Mouse (Mus musculus): ENCODE measurements at regions not wholly inside any gene's neighbourhood (a gene's known extent, or its start where the extent isn't known, plus 50 kb on each side); places are given as distances from the start of the nearest gene placed in this dataset.

- no peak overlapping the region for H3K9ac ChIP-seq (ENCODE audit: control insufficient read depth, low read depth, low read length, poor library complexity, severe bottlenecking)
- no peaks in the 10 kb centered on the region for H3K36me3 ChIP-seq (ENCODE audit: control insufficient read depth in 1 of 2, insufficient read depth in 2 of 2, low read length in 2 of 2)
- H3K27ac ChIP-seq (ENCODE audit: control insufficient read depth, low read depth, low read length) = no peak overlapping the region
- H3K79me2 ChIP-seq (ENCODE audit: control insufficient read depth, insufficient read depth, low read length, poor library complexity) = no peaks in the 10 kb centered on the region
- DNase-seq (ENCODE audit: low read depth, low spot score) = no peak
- H3K9me3 ChIP-seq (replicated peaks; ENCODE audit: insufficient read depth, low read length) = no peaks in the 10 kb centered on the region
- TF ChIP-seq MAX (IDR thresholded peaks at IDR 0.05; ENCODE audit: low read length) (no peak), USF2 (IDR thresholded peaks at IDR 0.05; ENCODE audit: borderline replicate concordance in 1 of 2, insufficient read depth in 1 of 2, low read depth in 1 of 2, low read length in 2 of 2) (no peak), BHLHE40 (IDR thresholded peaks at IDR 0.05; ENCODE audit: borderline replicate concordance, low read depth, low read length) (no peak), RCOR1 (IDR thresholded peaks at IDR 0.05; ENCODE audit: low read depth, low read length) (no peak), JUND (IDR thresholded peaks at IDR 0.05; ENCODE audit: low read depth, low read length) (no peak), UBTF (IDR thresholded peaks at IDR 0.05; ENCODE audit: borderline replicate concordance, insufficient read depth, low read depth, low read length) (no peak), CHD1 (IDR thresholded peaks at IDR 0.05; ENCODE audit: low read depth, low read length) (no peak), EP300 (IDR thresholded peaks at IDR 0.05; ENCODE audit: low read depth in 1 of 2, low read length in 2 of 2) (no peak), MXI1 (IDR thresholded peaks at IDR 0.05; ENCODE audit: low read depth, low read length) (no peak), CTCF (IDR thresholded peaks at IDR 0.05 in 2 of 3, conservative IDR thresholded peaks at IDR 0.05 in 1 of 3; ENCODE audit: control insufficient read depth in 1 of 3, insufficient read depth in 1 of 3, low read depth in 2 of 3, low read length in 3 of 3, poor library complexity in 1 of 3, severe bottlenecking in 1 of 3) (no peak), GABPA (IDR thresholded peaks at IDR 0.05; ENCODE audit: low read depth, low read length) (no peak), ZKSCAN1 (IDR thresholded peaks at IDR 0.05; ENCODE audit: low read depth, low read length) (no peak), POLR2A (IDR thresholded peaks at IDR 0.05; ENCODE audit: control insufficient read depth in 1 of 2, insufficient read depth in 1 of 2, low read depth in 1 of 2, low read length in 2 of 2, poor library complexity in 1 of 2) (no peak), NRF1 (IDR thresholded peaks at IDR 0.05; ENCODE audit: insufficient read depth, low read depth, low read length, poor library complexity, severe bottlenecking) (no peak), CHD2 (IDR thresholded peaks at IDR 0.05; ENCODE audit: low read length) (no peak)
- H3K4me3 ChIP-seq (ENCODE audit: control insufficient read depth in 1 of 2, insufficient read depth in 1 of 2, low read depth in 2 of 2, low read length in 2 of 2) = no peak overlapping the region
- no peaks in the 10 kb centered on the region for H3K4me1 ChIP-seq (ENCODE audit: control insufficient read depth in 1 of 2, insufficient read depth in 2 of 2, low read length in 2 of 2)
- H3K27me3 ChIP-seq (ENCODE audit: control insufficient read depth in 1 of 2, insufficient read depth in 2 of 2, low read length in 2 of 2) = no peaks in the 10 kb centered on the region
Observed at GRCm38 (mm10) chr6:94412341-94412740, 87.8 kb upstream of the Slc25a26 start.

GRCm38 (mm10) chr6:94410480-94410879, 89.7 kb upstream of the Slc25a26 start:
- TF ChIP-seq UBTF (IDR thresholded peaks at IDR 0.05; ENCODE audit: borderline replicate concordance, insufficient read depth, low read depth, low read length) (no peak), MXI1 (IDR thresholded peaks at IDR 0.05; ENCODE audit: low read depth, low read length) (no peak), NELFE (IDR thresholded peaks at IDR 0.05; ENCODE audit: low read depth, low read length) (no peak), NRF1 (IDR thresholded peaks at IDR 0.05; ENCODE audit: insufficient read depth, low read depth, low read length, poor library complexity, severe bottlenecking) (no peak), CTCF (IDR thresholded peaks at IDR 0.05 in 2 of 3, conservative IDR thresholded peaks at IDR 0.05 in 1 of 3; ENCODE audit: control insufficient read depth in 1 of 3, insufficient read depth in 1 of 3, low read depth in 2 of 3, low read length in 3 of 3, poor library complexity in 1 of 3, severe bottlenecking in 1 of 3) (no peak), MAFK (IDR thresholded peaks at IDR 0.05; ENCODE audit: borderline replicate concordance, low read depth, low read length) (no peak), CHD2 (IDR thresholded peaks at IDR 0.05; ENCODE audit: low read length) (no peak), POLR2A (IDR thresholded peaks at IDR 0.05; ENCODE audit: control insufficient read depth in 1 of 2, insufficient read depth in 1 of 2, low read depth in 1 of 2, low read length in 2 of 2, poor library complexity in 1 of 2) (no peak), MAX (IDR thresholded peaks at IDR 0.05; ENCODE audit: low read length) (no peak), POLR2AphosphoS5 (IDR thresholded peaks at IDR 0.05; ENCODE audit: borderline replicate concordance, low read depth, low read length) (no peak), ZMIZ1 (IDR thresholded peaks at IDR 0.05; ENCODE audit: low read depth, low read length) (no peak), HCFC1 (IDR thresholded peaks at IDR 0.05; ENCODE audit: low read depth, low read length) (no peak), MAZ (IDR thresholded peaks at IDR 0.05; ENCODE audit: low read depth, low read length) (no peak), E2F4 (IDR thresholded peaks at IDR 0.05; ENCODE audit: borderline replicate concordance, low read depth, low read length) (no peak), ZKSCAN1 (IDR thresholded peaks at IDR 0.05; ENCODE audit: low read depth, low read length) (no peak)
- Histone ChIP-seq H3K27ac (ENCODE audit: control insufficient read depth, low read depth, low read length) (no peak overlapping the region), H3K4me1 (ENCODE audit: control insufficient read depth in 1 of 2, insufficient read depth in 2 of 2, low read length in 2 of 2) (no peaks in the 10 kb centered on the region), H3K9me3 (replicated peaks; ENCODE audit: insufficient read depth, low read length) (no peaks in the 10 kb centered on the region), H3K27me3 (ENCODE audit: control insufficient read depth in 1 of 2, insufficient read depth in 2 of 2, low read length in 2 of 2) (no peaks in the 10 kb centered on the region), H3K36me3 (ENCODE audit: control insufficient read depth in 1 of 2, insufficient read depth in 2 of 2, low read length in 2 of 2) (no peaks in the 10 kb centered on the region), H3K4me3 (ENCODE audit: control insufficient read depth in 1 of 2, insufficient read depth in 1 of 2, low read depth in 2 of 2, low read length in 2 of 2) (no peak overlapping the region), H3K9ac (ENCODE audit: control insufficient read depth, low read depth, low read length, poor library complexity, severe bottlenecking) (no peak overlapping the region), H3K79me2 (ENCODE audit: control insufficient read depth, insufficient read depth, low read length, poor library complexity) (no peaks in the 10 kb centered on the region)
- DNase-seq (ENCODE audit: low read depth, low spot score) = no peak
